Mouse (Mus musculus) kidney, adult 2 months (tissue): ENCODE results near the gene 2300002M23Rik.

Experiments used
- CTCF ChIP-seq: fragments of 200-500 bp; conservative IDR thresholded peaks from 2 replicates; pipeline ENCODE4 v1.5.1; 2011; ENCODE audit warnings: low read depth, mild to moderate bottlenecking, control low read depth, low read length, moderate library complexity, mixed read lengths; ENCODE audit not compliant: insufficient read depth, insufficient read length
- POLR2A ChIP-seq: fragments of 200-500 bp; IDR thresholded peaks from one replicate; pipeline ENCODE4 v1.6.1; 2011; ENCODE audit warnings: low read depth, low read length, control low read depth

- peak; percentile 92 for TF ChIP-seq CTCF
- TF ChIP-seq POLR2A: no peak
Observed at GRCm38 (mm10) chr17:35534343-35534742, 32.9 kb upstream of the 2300002M23Rik start.
